Mouse (Mus musculus): Measurements from ENCODE around the gene Gm42669. TPM values are rescaled to one million over a fixed set of nuclear protein-coding genes. Genes with fewer than 3 reads are reported as not detected.
A peak's percentile ranks its signal among the peaks of the same experiment; 100 is the strongest.

Gm42669 gene
- total RNA-seq (2012; rRNA removed) (0.04 TPM in 1 of 2 replicates, not detected in the other), polyA plus RNA-seq (2012; ENCODE audit: insufficient read depth in 1 of 2, insufficient read length in 2 of 2, low read depth in 1 of 2, low replicate concordance in 2 of 2, missing spikeins in 1 of 2) (under 1 TPM in 1 of 2 experiments, not detected in 1; 0.21 TPM)

- no peaks in the 10 kb centered on the region for H3K4me1 ChIP-seq (ENCODE audit: control insufficient read depth in 1 of 2, insufficient read depth in 2 of 2, low read length in 2 of 2)
- H3K27ac ChIP-seq (ENCODE audit: control insufficient read depth, low read depth, low read length): no peak within 1 kb of the TSS
- no peak within 1 kb of the TSS for H3K9ac ChIP-seq (ENCODE audit: control insufficient read depth, low read depth, low read length, poor library complexity, severe bottlenecking)
- H3K9me3 ChIP-seq (replicated peaks; ENCODE audit: insufficient read depth, low read length): no peaks in the 10 kb centered on the region
- H3K4me3 ChIP-seq (ENCODE audit: control insufficient read depth in 1 of 2, insufficient read depth in 1 of 2, low read depth in 2 of 2, low read length in 2 of 2): no peak within 1 kb of the TSS
- no peaks in the 10 kb centered on the region for H3K79me2 ChIP-seq (ENCODE audit: control insufficient read depth, insufficient read depth, low read length, poor library complexity)
- TF ChIP-seq MAFK (IDR thresholded peaks at IDR 0.05; ENCODE audit: borderline replicate concordance, low read depth, low read length) (no peak), NRF1 (IDR thresholded peaks at IDR 0.05; ENCODE audit: insufficient read depth, low read depth, low read length, poor library complexity, severe bottlenecking) (no peak)
- no peaks in the 10 kb centered on the region for H3K27me3 ChIP-seq (ENCODE audit: control insufficient read depth in 1 of 2, insufficient read depth in 2 of 2, low read length in 2 of 2)
- H3K36me3 ChIP-seq (ENCODE audit: control insufficient read depth in 1 of 2, insufficient read depth in 2 of 2, low read length in 2 of 2): no peaks in the 10 kb centered on the region
- no peak for DNase-seq (ENCODE audit: low read depth, low spot score)
These were observed at the start of gene Gm42669 for GRCm38 (mm10) chr5:107507321-107507720. TSS of gene Gm42669 (plus strand) at chr5:107507621.

GRCm38 (mm10) chr5:107462147-107463076, 45.0 kb upstream of the Gm42669 start:
- Histone ChIP-seq H3K27ac (ENCODE audit: control insufficient read depth, low read depth, low read length) (peak overlapping the region; percentile 21; the same call in 1 of the 2 replicates), H3K79me2 (ENCODE audit: control insufficient read depth, insufficient read depth, low read length, poor library complexity) (no peaks in the 10 kb centered on the region), H3K4me1 (ENCODE audit: control insufficient read depth in 1 of 2, insufficient read depth in 2 of 2, low read length in 2 of 2) (peaks cover 7 to 13% of the 10 kb centered on the region in 2 experiments; a peak in 3 of 4 replicates), H3K4me3 (ENCODE audit: control insufficient read depth in 1 of 2, insufficient read depth in 1 of 2, low read depth in 2 of 2, low read length in 2 of 2) (peak overlapping the region in 1 of 2 experiments; percentile 35; a peak in 1 of 4 replicates), H3K36me3 (ENCODE audit: control insufficient read depth in 1 of 2, insufficient read depth in 2 of 2, low read length in 2 of 2) (peaks cover 0 to 14% of the 10 kb centered on the region in 2 experiments; a peak in 2 of 4 replicates), H3K9me3 (replicated peaks; ENCODE audit: insufficient read depth, low read length) (no peaks in the 10 kb centered on the region), H3K27me3 (ENCODE audit: control insufficient read depth in 1 of 2, insufficient read depth in 2 of 2, low read length in 2 of 2) (no peaks in the 10 kb centered on the region), H3K9ac (ENCODE audit: control insufficient read depth, low read depth, low read length, poor library complexity, severe bottlenecking) (no peak overlapping the region)
- peak; percentile 76 for DNase-seq (ENCODE audit: low read depth, low spot score)
- TF ChIP-seq CTCF (IDR thresholded peaks at IDR 0.05 in 2 of 3, conservative IDR thresholded peaks at IDR 0.05 in 1 of 3; ENCODE audit: control insufficient read depth in 1 of 3, insufficient read depth in 1 of 3, low read depth in 2 of 3, low read length in 3 of 3, poor library complexity in 1 of 3, severe bottlenecking in 1 of 3) (no peak), NELFE (IDR thresholded peaks at IDR 0.05; ENCODE audit: low read depth, low read length) (no peak), ETS1 (IDR thresholded peaks at IDR 0.05; ENCODE audit: low read depth, low read length) (0 out of 2 replicates have a peak, but pooled peaks have one; percentile 56), USF2 (IDR thresholded peaks at IDR 0.05; ENCODE audit: borderline replicate concordance in 1 of 2, insufficient read depth in 1 of 2, low read depth in 1 of 2, low read length in 2 of 2) (no peak), SIN3A (IDR thresholded peaks at IDR 0.05; ENCODE audit: low read length) (peak; percentile 54), ELF1 (IDR thresholded peaks at IDR 0.05; ENCODE audit: low read depth, low read length) (no peak), UBTF (IDR thresholded peaks at IDR 0.05; ENCODE audit: borderline replicate concordance, insufficient read depth, low read depth, low read length) (no peak), ZNF384 (IDR thresholded peaks at IDR 0.05; ENCODE audit: low read depth, low read length) (no peak), ZC3H11A (IDR thresholded peaks at IDR 0.05; ENCODE audit: low read depth, low read length) (no peak), BHLHE40 (IDR thresholded peaks at IDR 0.05; ENCODE audit: borderline replicate concordance, low read depth, low read length) (no peak), KAT2A (conservative IDR thresholded peaks at IDR 0.05; ENCODE audit: low read depth, low read length) (no peak), NRF1 (IDR thresholded peaks at IDR 0.05; ENCODE audit: insufficient read depth, low read depth, low read length, poor library complexity, severe bottlenecking) (no peak), CHD1 (IDR thresholded peaks at IDR 0.05; ENCODE audit: low read depth, low read length) (no peak), USF1 (IDR thresholded peaks at IDR 0.05; ENCODE audit: low read depth, low read length) (no peak), MAFK (IDR thresholded peaks at IDR 0.05; ENCODE audit: borderline replicate concordance, low read depth, low read length) (peak; percentile 51; the same call in 1 of the 2 replicates), MAZ (IDR thresholded peaks at IDR 0.05; ENCODE audit: low read depth, low read length) (no peak), TBP (IDR thresholded peaks at IDR 0.05; ENCODE audit: low read depth, low read length) (no peak), GATA1 (IDR thresholded peaks at IDR 0.05; ENCODE audit: low read depth, low read length) (peak; percentile 90), MXI1 (IDR thresholded peaks at IDR 0.05; ENCODE audit: low read depth, low read length) (0 out of 2 replicates have a peak, but pooled peaks have one; percentile 10), TAL1 (IDR thresholded peaks at IDR 0.05; ENCODE audit: low read length) (peak; percentile 43; the same call in 1 of the 2 replicates), ZKSCAN1 (IDR thresholded peaks at IDR 0.05; ENCODE audit: low read depth, low read length) (no peak), MYC (IDR thresholded peaks at IDR 0.05; ENCODE audit: low read depth, low read length) (no peak), E2F4 (IDR thresholded peaks at IDR 0.05; ENCODE audit: borderline replicate concordance, low read depth, low read length) (no peak), RCOR1 (IDR thresholded peaks at IDR 0.05; ENCODE audit: low read depth, low read length) (peak; percentile 75), ZMIZ1 (IDR thresholded peaks at IDR 0.05; ENCODE audit: low read depth, low read length) (no peak), MEF2A (IDR thresholded peaks at IDR 0.05; ENCODE audit: extremely low read depth, insufficient replicate concordance, low read depth, low read length, poor library complexity, severe bottlenecking) (no peak)
